Mouse (Mus musculus) limb, embryonic 14.5 days (tissue): ENCODE measurements around the gene Lypd3. TPM values are rescaled to one million over a fixed set of nuclear protein-coding genes. Genes with fewer than 3 reads are reported as not detected.
"Not testable (repeated sequence)": the region's sequence is repeated elsewhere in the genome, so short reads cannot be mapped to it uniquely, and the experiment has no call there.

Source experiments
- ATAC-seq: fragments of 200-750 bp; cut with Nextera tagmentation; 2 replicates; pipeline ENCODE4 v1.8.0; 2017; ENCODE audit warnings: low read depth, moderate number of reproducible peaks, moderate TSS enrichment; ENCODE audit not compliant: low FRiP score
- DNase-seq: peaks from one replicate; pipeline ENCODE4 v3.0.0-alpha.2; 2015; ENCODE audit warnings: low spot score
- H3K27ac ChIP-seq: fragments of 300-500 bp; sonication (generic); replicated peaks from 2 replicates; pipeline ENCODE4 v1.5.1; 2014; ENCODE audit warnings: low read depth, mild to moderate bottlenecking, low read length, moderate library complexity, mixed read lengths
- H3K27me3 ChIP-seq: fragments of 300-500 bp; sonication (generic); 2 replicates; pipeline ENCODE4 v1.6.1; 2014; ENCODE audit warnings: low read length, mixed read lengths; ENCODE audit not compliant: control insufficient read depth, insufficient read depth
- H3K36me3 ChIP-seq: fragments of 300-500 bp; sonication (generic); 2 replicates; pipeline ENCODE4 v1.6.1; 2014; ENCODE audit warnings: mild to moderate bottlenecking, low read length, moderate library complexity, mixed read lengths; ENCODE audit not compliant: control insufficient read depth, insufficient read depth
- H3K4me1 ChIP-seq: fragments of 300-500 bp; sonication (generic); 2 replicates; pipeline ENCODE4 v1.6.1; 2014; ENCODE audit warnings: antibody characterized with exemption, low read length, mixed read lengths; ENCODE audit not compliant: control insufficient read depth, insufficient read depth
- H3K4me2 ChIP-seq: fragments of 300-500 bp; sonication (generic); replicated peaks from 2 replicates; pipeline ENCODE4 v1.6.1; 2014; ENCODE audit warnings: low read depth, mild to moderate bottlenecking, low read length, moderate library complexity; ENCODE audit not compliant: severe bottlenecking
- H3K4me3 ChIP-seq: fragments of 300-500 bp; sonication (generic); replicated peaks from 2 replicates; pipeline ENCODE4 v1.5.1; 2014; ENCODE audit warnings: low read length
- H3K9ac ChIP-seq: fragments of 300-500 bp; sonication (generic); 2 replicates; pipeline ENCODE4 v1.6.1; 2014; ENCODE audit warnings: mild to moderate bottlenecking, low read depth, low read length, moderate library complexity; ENCODE audit not compliant: severe bottlenecking
- H3K9me3 ChIP-seq: fragments of 300-500 bp; sonication (generic); 2 replicates; pipeline ENCODE4 v1.6.1; 2016; ENCODE audit warnings: low read length; ENCODE audit not compliant: control insufficient read depth
- POLR2A ChIP-seq: fragments of 200-500 bp; IDR thresholded peaks from 2 replicates; pipeline ENCODE4 v1.8.0; 2012; ENCODE audit warnings: inconsistent platforms, mild to moderate bottlenecking, moderate library complexity, borderline replicate concordance; ENCODE audit not compliant: insufficient read depth, insufficient read length; ENCODE audit errors: extremely low read depth
- WGBS: fragments of 180-500 bp; shearing (Covaris S2); extraction: QIAGEN DNeasy Blood & Tissue Kit; methylation state at CpG from one replicate; pipeline ENCODE4 v1.1.7; 2014; 5-methylcytosine and 5-hydroxymethylcytosine counted together
- polyA plus RNA-seq, 2 experiments: library from polyadenylated mRNA; depleted of rRNA in 1 of 2; stranded (reverse) in 1 of 2; unstranded in 1 of 2; fragments of >200 nt; fragmentation: Nextera tagmentation in 1 of 2; extraction: Ambion mirVana in 1 of 2; gene quantifications; 2 replicates each; pipeline versions ENCODE4 v1.2.1 to v1.2.3; 2012 to 2014

Lypd3 gene
- polyA plus RNA-seq, 2 experiments, result 30.4 to 50.7 TPM

- peaks cover 38% of the 10 kb centered on the region for H3K27me3 ChIP-seq
- no peaks in the 10 kb centered on the region for H3K9me3 ChIP-seq
- 78% methylated on average over 13 of the region's 13 CpGs for WGBS
- DNase-seq, result no peak
- H3K4me3 ChIP-seq, result no peak overlapping the region
- H3K4me2 ChIP-seq, result no peak overlapping the region
- H3K27ac ChIP-seq, result no peak overlapping the region
- H3K36me3 ChIP-seq, result no peaks in the 10 kb centered on the region
- H3K9ac ChIP-seq, result no peak overlapping the region
- ATAC-seq, result no peak
- no peak for TF ChIP-seq POLR2A
- peaks cover 11% of the 10 kb centered on the region for H3K4me1 ChIP-seq
Measured at GRCm38 (mm10) chr7:24614816-24615215, 21.5 kb upstream of the Lypd3 start.

DNA sequence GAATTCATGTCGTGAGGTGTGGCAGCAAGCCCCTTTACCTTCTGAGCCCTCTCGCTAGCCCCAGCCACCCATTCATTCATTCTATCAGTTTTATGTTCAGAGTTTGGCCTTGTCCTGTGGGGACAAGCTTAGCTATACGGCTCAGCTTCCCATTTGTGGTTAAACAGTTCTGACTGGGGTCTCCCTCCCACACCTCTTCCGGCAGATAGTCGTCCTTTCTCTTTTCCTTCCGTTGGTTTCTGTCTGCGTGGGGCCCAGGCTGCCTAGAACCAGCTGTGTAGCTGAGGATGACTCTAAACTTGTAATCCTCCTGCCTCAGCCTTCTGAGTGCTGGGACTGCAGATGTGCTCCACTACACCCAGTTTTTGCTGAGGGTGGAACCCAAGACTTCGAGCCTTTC is 18.6 kb upstream of the Lypd3 start:
- Histone ChIP-seq H3K4me3 (no peak overlapping the region), H3K27ac (no peak overlapping the region), H3K9ac (no peak overlapping the region), H3K4me2 (no peak overlapping the region), H3K9me3 (peaks cover 5% of the 10 kb centered on the region; the same call in 1 of the 2 replicates), H3K36me3 (no peaks in the 10 kb centered on the region), H3K4me1 (peaks cover 2% of the 10 kb centered on the region; the same call in 1 of the 2 replicates), H3K27me3 (peaks cover 9% of the 10 kb centered on the region)
- no peak for TF ChIP-seq POLR2A
- WGBS, result 85% methylated on average over 8 of the region's 8 CpGs
- DNase-seq, result no peak
- no peak for ATAC-seq

DNA sequence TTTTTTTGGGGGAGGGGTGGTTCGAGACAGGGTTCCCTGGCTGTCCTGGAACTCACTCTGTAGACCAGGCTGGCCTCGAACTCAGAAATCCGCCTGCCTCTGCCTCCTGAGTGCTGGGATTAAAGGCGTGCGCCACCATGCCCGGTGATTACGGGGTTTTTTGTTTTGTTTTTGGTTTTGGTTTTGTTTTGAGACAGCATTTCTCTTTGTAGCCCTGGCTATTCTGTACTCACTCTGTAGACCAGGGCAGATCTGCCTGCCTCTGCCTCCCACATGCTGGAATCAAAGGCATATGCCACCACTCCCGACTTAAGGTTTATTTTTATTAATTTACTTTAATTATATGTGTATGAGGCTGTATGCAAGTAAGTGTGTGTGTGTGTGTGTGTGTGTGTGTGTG is 18.0 kb upstream of the Lypd3 start:
- not testable (repeated sequence) for H3K36me3 ChIP-seq, H3K27me3 ChIP-seq, H3K4me3 ChIP-seq, H3K27ac ChIP-seq, H3K4me2 ChIP-seq, DNase-seq, H3K9me3 ChIP-seq, ATAC-seq, H3K9ac ChIP-seq, H3K4me1 ChIP-seq
- 87% methylated on average over 8 of the region's 8 CpGs for WGBS

GRCm38 (mm10) chr7:24619671-24620397 is 16.5 kb upstream of the Lypd3 start:
- 54% methylated on average over 13 of the region's 13 CpGs for WGBS
- Histone ChIP-seq H3K27ac (no peak overlapping the region), H3K4me3 (no peak overlapping the region), H3K4me1 (no peaks in the 10 kb centered on the region), H3K9me3 (peaks cover 5% of the 10 kb centered on the region; the same call in 1 of the 2 replicates), H3K27me3 (no peaks in the 10 kb centered on the region), H3K9ac (no peak overlapping the region), H3K4me2 (no peak overlapping the region), H3K36me3 (no peaks in the 10 kb centered on the region)
- ATAC-seq, result no peak
- DNase-seq, result no peak
- TF ChIP-seq POLR2A, result no peak

GRCm38 (mm10) chr7:24621193-24621592 is 15.2 kb upstream of the Lypd3 start:
- H3K9ac ChIP-seq, result no peak overlapping the region
- no peak for TF ChIP-seq POLR2A
- DNase-seq (no peak), ATAC-seq (no peak)
- H3K27ac ChIP-seq, result no peak overlapping the region
- H3K4me2 ChIP-seq, result no peak overlapping the region
- WGBS, result 82% methylated on average over 3 of the region's 3 CpGs
- no peaks in the 10 kb centered on the region for H3K4me1 ChIP-seq
- no peak overlapping the region for H3K4me3 ChIP-seq
- H3K9me3 ChIP-seq, result peaks cover 5% of the 10 kb centered on the region; the same call in 1 of the 2 replicates
- no peaks in the 10 kb centered on the region for H3K36me3 ChIP-seq
- H3K27me3 ChIP-seq, result no peaks in the 10 kb centered on the region
